Mouse (Mus musculus) heart, postnatal 25 days (tissue): ENCODE measurements at regions not wholly inside any gene's neighbourhood (a gene's known extent, or its start where the extent isn't known, plus 50 kb on each side); places are given as distances from the start of the nearest gene placed in this dataset.

Experiments used
- DNase-seq: peaks from one replicate; pipeline ENCODE4 v3.0.0; 2022; ENCODE audit warnings: low spot score
- intact Hi-C: fragments of 180-260 bp; cut with DNase I; formaldehyde crosslinking; loops from one replicate; pipeline ENCODE4 v1.15.1; 2025

DNA sequence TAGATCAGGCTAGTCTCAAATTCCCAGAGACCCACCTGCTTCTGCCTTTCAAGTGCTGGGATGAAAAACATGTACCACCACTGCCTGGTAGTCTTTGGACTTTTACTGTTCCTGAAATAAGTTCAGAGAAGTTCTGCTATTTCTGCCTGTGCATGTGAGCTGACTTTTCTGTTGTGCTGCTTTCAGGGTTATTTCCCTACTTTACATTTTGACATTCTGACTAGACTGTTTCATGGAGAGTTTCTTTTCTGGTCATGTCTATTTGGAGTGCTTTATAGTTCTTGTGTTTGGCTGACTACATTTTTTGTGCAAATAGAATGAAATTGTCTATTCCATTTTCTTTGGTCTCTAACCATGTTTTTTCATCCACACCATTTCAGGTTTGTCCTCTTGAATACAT, 109.5 kb upstream of the Tbc1d2b start:
- DNase-seq, result no peak
- intact Hi-C loops, result no loop called here

- no peak for DNase-seq
- intact Hi-C loops, result no loop called here
Measured at GRCm38 (mm10) chr9:90369568-90369967, 99.0 kb upstream of the Tbc1d2b start.

- intact Hi-C loops, result no loop called here
Measured at GRCm38 (mm10) chr9:90367745-90368144, 97.1 kb upstream of the Tbc1d2b start.

GRCm38 (mm10) chr9:90326531-90326930, 55.9 kb upstream of the Tbc1d2b start:
- no peak for DNase-seq
- intact Hi-C loops, result no loop called here

More at GRCm38 (mm10) chr9:90367745-90368144, 97.1 kb upstream of the Tbc1d2b start:
- no peak for DNase-seq
